Mouse (Mus musculus): ENCODE measurements at regions not wholly inside any gene's neighbourhood (a gene's known extent, or its start where the extent isn't known, plus 50 kb on each side); places are given as distances from the start of the nearest gene placed in this dataset.
A peak's percentile ranks its signal among the peaks of the same experiment; 100 is the strongest.
"Not testable (repeated sequence)": the region's sequence is repeated elsewhere in the genome, so short reads cannot be mapped to it uniquely, and the experiment has no call there.

DNA sequence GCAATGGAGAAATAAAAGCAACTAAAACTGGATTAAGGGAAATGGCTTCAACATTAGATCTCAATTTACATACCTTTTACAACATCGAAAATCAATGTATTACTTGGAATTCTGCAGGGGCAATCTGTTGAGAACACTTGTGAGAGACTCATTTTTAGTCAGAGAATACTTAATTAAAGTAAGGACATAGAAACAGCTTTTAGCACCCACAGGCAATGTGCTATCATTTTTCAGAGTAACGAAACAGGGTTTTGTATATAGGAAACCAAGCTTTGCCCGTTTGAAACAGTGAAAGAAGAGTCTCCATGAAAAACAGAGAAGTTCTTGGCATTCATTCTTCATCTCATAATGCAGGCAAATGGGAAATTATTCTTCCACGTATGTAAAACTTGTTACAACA is 196.4 kb downstream of the Tdrd3 start:
- Histone ChIP-seq H3K27me3 (replicated peaks; ENCODE audit: control insufficient read depth, insufficient read depth, low read length) (no peaks in the 10 kb centered on the region), H3K9me3 (ENCODE audit: control insufficient read depth, low read length) (no peaks in the 10 kb centered on the region), H3K27ac (ENCODE audit: low read length) (no peak overlapping the region), H3K4me3 (replicated peaks; ENCODE audit: low read length) (no peak overlapping the region), H3K9ac (replicated peaks; ENCODE audit: low read depth, low read length) (no peak overlapping the region), H3K36me3 (ENCODE audit: control insufficient read depth, insufficient read depth) (no peaks in the 10 kb centered on the region), H3K4me2 (ENCODE audit: low read length) (no peak overlapping the region), H3K4me1 (replicated peaks; ENCODE audit: control insufficient read depth, insufficient read depth, low read length) (no peaks in the 10 kb centered on the region)
- no peak for ATAC-seq
- 81% methylated on average over 4 of the region's 4 CpGs for WGBS

DNA sequence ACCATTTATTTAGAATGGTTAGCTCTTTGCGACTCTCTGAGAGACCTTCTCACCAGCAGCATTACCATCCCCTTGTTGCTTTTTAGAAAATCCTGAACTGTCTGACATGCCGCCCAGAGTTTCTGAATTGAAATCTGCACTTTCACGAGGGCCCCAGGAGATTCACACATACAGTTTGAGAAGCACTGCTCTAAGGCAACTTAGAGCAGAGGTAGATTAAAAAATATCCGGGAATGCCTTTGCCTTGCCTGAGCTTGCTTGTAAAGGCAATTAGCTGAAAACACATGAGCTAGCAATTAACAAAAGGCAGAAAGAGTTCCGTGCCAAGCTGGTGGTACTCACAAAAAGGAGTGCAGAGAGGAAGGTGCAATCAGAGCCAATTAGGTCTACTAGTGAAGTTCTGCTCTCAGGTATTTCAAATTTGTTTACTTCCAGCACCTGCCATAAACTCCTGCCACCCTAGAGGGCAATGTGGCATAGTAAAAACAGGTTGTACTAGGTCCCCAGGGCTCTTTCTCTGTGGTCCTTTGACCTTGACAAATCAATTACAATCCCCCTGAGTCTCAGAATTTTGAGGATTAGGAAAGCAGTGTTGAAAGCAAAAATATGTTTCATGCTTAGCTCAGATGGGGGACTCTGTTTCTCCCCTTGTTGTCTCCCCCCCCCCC is 203.1 kb downstream of the Tdrd3 start:
- Histone ChIP-seq H3K36me3 (ENCODE audit: control insufficient read depth, insufficient read depth) (no peaks in the 10 kb centered on the region), H3K4me1 (replicated peaks; ENCODE audit: control insufficient read depth, insufficient read depth, low read length) (no peaks in the 10 kb centered on the region), H3K27ac (ENCODE audit: low read length) (no peak overlapping the region), H3K9me3 (ENCODE audit: control insufficient read depth, low read length) (no peaks in the 10 kb centered on the region), H3K27me3 (replicated peaks; ENCODE audit: control insufficient read depth, insufficient read depth, low read length) (no peaks in the 10 kb centered on the region), H3K9ac (replicated peaks; ENCODE audit: low read depth, low read length) (no peak overlapping the region), H3K4me2 (ENCODE audit: low read length) (no peak overlapping the region), H3K4me3 (replicated peaks; ENCODE audit: low read length) (no peak overlapping the region)
- 31% methylated on average over 5 of the region's 5 CpGs for WGBS
- peak; percentile 61 for ATAC-seq

DNA sequence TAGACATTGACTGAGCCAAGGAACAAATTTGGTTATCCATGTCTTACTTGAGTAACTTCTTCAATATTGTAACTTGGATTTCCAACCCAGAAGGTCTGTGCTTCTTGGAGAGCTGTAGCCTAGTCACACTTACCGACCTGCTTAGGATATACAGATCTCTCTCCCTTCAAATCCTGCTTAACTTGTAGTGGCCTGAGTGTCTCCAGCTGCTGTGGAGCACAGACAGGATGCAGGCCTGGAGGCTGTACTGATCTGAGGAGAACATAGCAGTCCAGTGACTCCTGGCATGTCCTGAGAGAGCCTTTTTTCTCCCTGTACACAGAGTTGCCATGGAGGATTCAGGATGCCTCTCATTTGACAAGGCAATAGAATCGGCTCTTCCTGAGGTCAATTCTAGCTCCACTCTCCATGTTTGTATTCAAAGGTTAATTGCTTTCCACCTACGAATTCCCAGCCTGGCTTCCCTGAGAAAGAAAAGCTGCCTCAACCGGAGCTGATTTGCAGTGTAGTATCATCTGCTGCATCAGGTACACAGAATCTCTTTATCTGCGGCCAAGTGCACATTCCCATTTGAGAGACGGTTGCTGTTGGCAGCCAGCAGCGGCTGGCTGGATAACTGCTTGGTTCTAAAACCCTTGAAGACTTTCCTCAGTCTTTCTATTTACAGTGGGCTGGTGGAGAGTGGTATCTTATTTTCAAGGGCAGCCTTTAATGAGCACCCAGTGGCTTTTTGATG is 214.8 kb downstream of the Tdrd3 start:
- Histone ChIP-seq H3K4me3 (replicated peaks; ENCODE audit: low read length) (no peak overlapping the region), H3K27ac (ENCODE audit: low read length) (no peak overlapping the region), H3K4me1 (replicated peaks; ENCODE audit: control insufficient read depth, insufficient read depth, low read length) (no peaks in the 10 kb centered on the region), H3K9me3 (ENCODE audit: control insufficient read depth, low read length) (no peaks in the 10 kb centered on the region), H3K4me2 (ENCODE audit: low read length) (no peak overlapping the region), H3K36me3 (ENCODE audit: control insufficient read depth, insufficient read depth) (no peaks in the 10 kb centered on the region), H3K9ac (replicated peaks; ENCODE audit: low read depth, low read length) (no peak overlapping the region), H3K27me3 (replicated peaks; ENCODE audit: control insufficient read depth, insufficient read depth, low read length) (no peaks in the 10 kb centered on the region)
- 69% methylated on average over 7 of the region's 7 CpGs for WGBS
- no peak for ATAC-seq

DNA sequence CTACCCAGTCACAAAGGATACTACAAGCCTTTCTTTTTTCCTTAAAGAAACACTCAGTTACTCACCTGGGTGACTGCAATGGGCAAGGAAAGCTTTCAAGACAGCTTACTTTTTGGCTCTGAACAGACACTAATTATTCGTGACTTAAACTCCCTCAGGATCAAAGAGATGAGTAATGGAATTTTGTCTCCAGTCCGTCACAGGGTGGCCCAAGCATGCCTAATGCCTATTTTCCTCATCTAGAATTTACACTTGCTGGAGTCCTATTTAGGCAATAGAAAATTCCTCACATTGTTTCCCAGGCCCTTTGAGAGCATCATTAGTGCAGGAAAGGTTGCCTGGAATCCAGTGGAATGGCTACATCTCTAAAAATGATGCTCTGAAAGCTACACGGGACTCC is 218.2 kb downstream of the Tdrd3 start:
- no peak overlapping the region for H3K4me3 ChIP-seq (replicated peaks; ENCODE audit: low read length)
- no peak overlapping the region for H3K27ac ChIP-seq (ENCODE audit: low read length)
- H3K9ac ChIP-seq (replicated peaks; ENCODE audit: low read depth, low read length), result no peak overlapping the region
- ATAC-seq, result no peak
- H3K4me1 ChIP-seq (replicated peaks; ENCODE audit: control insufficient read depth, insufficient read depth, low read length), result no peaks in the 10 kb centered on the region
- WGBS, result 29% methylated on average over 3 of the region's 3 CpGs
- H3K9me3 ChIP-seq (ENCODE audit: control insufficient read depth, low read length), result no peaks in the 10 kb centered on the region
- H3K36me3 ChIP-seq (ENCODE audit: control insufficient read depth, insufficient read depth), result no peaks in the 10 kb centered on the region
- H3K4me2 ChIP-seq (ENCODE audit: low read length), result no peak overlapping the region
- no peaks in the 10 kb centered on the region for H3K27me3 ChIP-seq (replicated peaks; ENCODE audit: control insufficient read depth, insufficient read depth, low read length)

DNA sequence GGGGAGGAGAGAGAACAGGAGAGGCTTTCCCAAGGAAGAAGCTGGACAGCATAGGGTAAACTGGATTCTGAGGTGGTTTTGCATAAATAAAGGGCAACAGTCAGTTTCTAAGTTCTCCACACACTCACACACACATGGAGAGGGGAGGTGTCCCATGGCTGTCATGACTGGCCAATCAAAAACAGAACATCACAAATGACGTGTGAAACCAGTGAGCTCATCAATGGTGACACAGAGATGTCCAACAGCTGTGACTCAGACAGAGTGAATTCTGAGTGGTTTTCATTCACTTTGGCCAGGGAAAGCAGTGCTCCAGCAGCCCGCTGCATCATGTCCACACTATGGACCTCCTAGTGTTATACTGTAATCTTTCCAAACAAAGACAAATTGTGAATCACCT is 220.7 kb downstream of the Tdrd3 start:
- no peaks in the 10 kb centered on the region for H3K27me3 ChIP-seq (replicated peaks; ENCODE audit: control insufficient read depth, insufficient read depth, low read length)
- no peak overlapping the region for H3K4me3 ChIP-seq (replicated peaks; ENCODE audit: low read length)
- H3K4me2 ChIP-seq (ENCODE audit: low read length), result no peak overlapping the region
- H3K36me3 ChIP-seq (ENCODE audit: control insufficient read depth, insufficient read depth), result no peaks in the 10 kb centered on the region
- H3K9me3 ChIP-seq (ENCODE audit: control insufficient read depth, low read length), result no peaks in the 10 kb centered on the region
- WGBS, result 93% methylated on average over 2 of the region's 2 CpGs
- ATAC-seq, result no peak
- no peak overlapping the region for H3K27ac ChIP-seq (ENCODE audit: low read length)
- H3K9ac ChIP-seq (replicated peaks; ENCODE audit: low read depth, low read length), result no peak overlapping the region
- H3K4me1 ChIP-seq (replicated peaks; ENCODE audit: control insufficient read depth, insufficient read depth, low read length), result no peaks in the 10 kb centered on the region

DNA sequence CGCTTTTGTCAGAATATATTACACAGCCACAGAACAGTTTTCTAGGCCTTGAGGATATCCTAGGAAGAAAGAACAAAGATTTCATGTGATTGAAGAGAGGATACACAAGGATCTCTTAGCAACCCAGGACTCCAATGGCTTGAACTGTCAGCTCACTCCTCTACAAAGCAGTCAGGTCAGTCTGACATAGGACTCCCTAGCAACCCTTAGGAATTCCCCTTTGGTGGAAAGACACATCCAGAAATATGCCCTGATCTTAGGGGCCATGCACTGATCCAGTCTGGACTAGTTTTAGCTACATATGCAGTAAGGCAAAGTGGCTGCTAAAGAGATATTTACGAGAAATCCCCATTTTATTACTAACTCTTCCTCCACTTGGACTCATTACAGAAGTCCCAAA is 251.5 kb downstream of the Tdrd3 start:
- no peak for ATAC-seq
- no peaks in the 10 kb centered on the region for H3K9me3 ChIP-seq (ENCODE audit: control insufficient read depth, low read length)
- no peaks in the 10 kb centered on the region for H3K36me3 ChIP-seq (ENCODE audit: control insufficient read depth, insufficient read depth)
- H3K27ac ChIP-seq (ENCODE audit: low read length), result no peak overlapping the region
- no peaks in the 10 kb centered on the region for H3K27me3 ChIP-seq (replicated peaks; ENCODE audit: control insufficient read depth, insufficient read depth, low read length)
- WGBS, result 88% methylated on average over 2 of the region's 2 CpGs
- no peak overlapping the region for H3K4me2 ChIP-seq (ENCODE audit: low read length)
- no peak overlapping the region for H3K4me3 ChIP-seq (replicated peaks; ENCODE audit: low read length)
- H3K9ac ChIP-seq (replicated peaks; ENCODE audit: low read depth, low read length), result no peak overlapping the region
- H3K4me1 ChIP-seq (replicated peaks; ENCODE audit: control insufficient read depth, insufficient read depth, low read length), result 0 out of 2 replicates have a peak, but pooled peaks cover 3% of the 10 kb centered on the region

DNA sequence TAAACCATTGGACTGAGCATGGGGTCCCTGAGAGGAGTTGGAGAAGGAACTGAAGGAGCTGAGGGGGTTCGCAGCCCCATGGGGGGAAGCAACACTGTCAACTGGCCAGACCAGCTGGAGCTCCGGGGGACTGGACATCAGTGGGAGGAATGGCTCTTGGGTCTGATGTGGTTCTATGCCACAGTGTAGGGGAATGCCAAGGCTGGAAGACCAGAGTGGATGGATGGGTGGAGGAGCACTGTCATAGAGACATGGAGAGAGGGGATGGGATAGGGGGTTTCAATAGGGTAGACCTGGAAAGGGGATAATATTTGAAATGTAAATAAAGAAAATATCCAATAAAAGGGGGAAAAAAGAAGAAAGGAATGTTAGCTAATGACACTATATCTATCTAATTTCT is 253.1 kb downstream of the Tdrd3 start:
- Histone ChIP-seq H3K27ac (ENCODE audit: low read length) (no peak overlapping the region), H3K27me3 (replicated peaks; ENCODE audit: control insufficient read depth, insufficient read depth, low read length) (no peaks in the 10 kb centered on the region), H3K4me1 (replicated peaks; ENCODE audit: control insufficient read depth, insufficient read depth, low read length) (0 out of 2 replicates have a peak, but pooled peaks cover 3% of the 10 kb centered on the region), H3K9me3 (ENCODE audit: control insufficient read depth, low read length) (no peaks in the 10 kb centered on the region), H3K36me3 (ENCODE audit: control insufficient read depth, insufficient read depth) (no peaks in the 10 kb centered on the region), H3K9ac (replicated peaks; ENCODE audit: low read depth, low read length) (no peak overlapping the region), H3K4me3 (replicated peaks; ENCODE audit: low read length) (no peak overlapping the region), H3K4me2 (ENCODE audit: low read length) (no peak overlapping the region)
- ATAC-seq, result no peak
- 92% methylated on average over 2 of the region's 2 CpGs for WGBS

DNA sequence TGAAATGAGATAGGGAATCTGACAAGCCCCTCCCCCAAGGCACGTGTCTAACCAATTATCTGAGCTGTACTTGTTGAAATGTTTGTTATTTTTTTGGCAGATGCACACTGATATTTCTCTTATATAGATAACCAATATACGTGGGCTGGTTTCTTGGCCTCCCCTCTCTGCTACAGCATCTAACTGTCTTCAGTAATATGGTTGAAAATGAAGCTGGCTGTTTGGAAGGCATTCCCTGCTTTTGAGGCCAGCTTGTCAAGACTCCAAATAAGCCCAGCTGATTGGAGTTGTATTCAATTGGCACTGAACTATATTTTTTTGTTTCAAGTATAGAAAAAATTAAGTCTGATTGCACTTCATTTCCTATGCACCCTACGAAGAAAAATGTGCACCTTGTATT is 264.3 kb downstream of the Tdrd3 start:
- peak; percentile 64 for ATAC-seq
- H3K27ac ChIP-seq (ENCODE audit: low read length), result no peak overlapping the region
- no peak overlapping the region for H3K4me2 ChIP-seq (ENCODE audit: low read length)
- no peaks in the 10 kb centered on the region for H3K4me1 ChIP-seq (replicated peaks; ENCODE audit: control insufficient read depth, insufficient read depth, low read length)
- no peaks in the 10 kb centered on the region for H3K36me3 ChIP-seq (ENCODE audit: control insufficient read depth, insufficient read depth)
- no peak overlapping the region for H3K4me3 ChIP-seq (replicated peaks; ENCODE audit: low read length)
- 63% methylated on average over 3 of the region's 3 CpGs for WGBS
- no peak overlapping the region for H3K9ac ChIP-seq (replicated peaks; ENCODE audit: low read depth, low read length)
- no peaks in the 10 kb centered on the region for H3K9me3 ChIP-seq (ENCODE audit: control insufficient read depth, low read length)
- no peaks in the 10 kb centered on the region for H3K27me3 ChIP-seq (replicated peaks; ENCODE audit: control insufficient read depth, insufficient read depth, low read length)

DNA sequence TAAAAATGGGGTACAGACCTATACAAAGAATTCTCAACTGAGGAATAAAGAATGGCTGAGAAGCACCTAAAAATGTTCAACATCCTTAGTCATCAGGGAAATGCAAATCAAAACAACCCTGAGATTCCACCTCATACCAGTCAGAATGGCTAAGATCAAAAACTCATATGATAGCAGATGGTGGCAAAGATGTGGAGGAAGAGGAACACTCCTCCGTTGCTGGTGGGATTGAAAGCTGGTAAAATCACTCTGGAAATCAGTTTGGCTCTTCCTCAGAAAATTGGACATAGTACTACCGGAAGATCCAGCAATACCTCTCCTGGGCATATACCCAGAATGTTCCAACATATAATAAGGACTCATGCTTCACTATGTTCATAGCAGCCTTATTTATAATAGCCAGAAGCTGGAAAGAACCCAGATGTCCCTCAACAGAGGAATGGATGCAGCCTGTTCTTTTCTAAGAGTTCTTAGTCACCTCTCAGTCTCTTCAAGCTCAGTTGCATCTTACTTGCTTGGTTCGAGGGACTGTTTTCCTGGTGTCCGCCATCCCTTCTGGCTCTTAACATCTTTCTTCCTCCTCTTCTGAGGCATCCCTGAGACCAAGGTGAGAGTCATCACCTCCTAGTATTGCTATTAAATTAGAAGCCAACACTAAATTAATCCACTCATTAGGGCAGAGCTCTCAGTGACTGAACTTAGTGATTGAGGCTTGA is 266.8 kb downstream of the Tdrd3 start:
- H3K27ac ChIP-seq (ENCODE audit: low read length); H3K4me1 ChIP-seq (replicated peaks; ENCODE audit: control insufficient read depth, insufficient read depth, low read length); H3K9ac ChIP-seq (replicated peaks; ENCODE audit: low read depth, low read length); ATAC-seq; H3K4me3 ChIP-seq (replicated peaks; ENCODE audit: low read length); H3K27me3 ChIP-seq (replicated peaks; ENCODE audit: control insufficient read depth, insufficient read depth, low read length); H3K36me3 ChIP-seq (ENCODE audit: control insufficient read depth, insufficient read depth); H3K9me3 ChIP-seq (ENCODE audit: control insufficient read depth, low read length); H3K4me2 ChIP-seq (ENCODE audit: low read length): not testable (repeated sequence)
- 88% methylated on average over 4 of the region's 4 CpGs for WGBS

Data from forebrain, embryonic 16.5 days (tissue).